Mouse (Mus musculus) hindbrain, embryonic 14.5 days (tissue): Measurements from ENCODE around the gene Kcnc1. TPM values are rescaled to one million over a fixed set of nuclear protein-coding genes. Genes with fewer than 3 reads are reported as not detected.

ENCODE experiments used
- ATAC-seq: fragments of 200-750 bp; cut with Nextera tagmentation; 2 replicates; pipeline ENCODE4 v1.8.0; 2017; ENCODE audit warnings: moderate number of reproducible peaks, mild to moderate bottlenecking, moderate TSS enrichment, moderate library complexity; ENCODE audit not compliant: low FRiP score
- DNase-seq: peaks from one replicate; pipeline ENCODE4 v3.0.0-alpha.2; 2015; ENCODE audit warnings: low spot score
- H3K27ac ChIP-seq: fragments of 300-500 bp; sonication (generic); 2 replicates; pipeline ENCODE4 v1.5.1; 2014; ENCODE audit warnings: mild to moderate bottlenecking, moderate library complexity
- H3K27me3 ChIP-seq: fragments of 300-500 bp; sonication (generic); 2 replicates; pipeline ENCODE4 v1.6.1; 2014; ENCODE audit warnings: mild to moderate bottlenecking, low read length, mixed read lengths; ENCODE audit not compliant: control insufficient read depth, insufficient read depth
- H3K36me3 ChIP-seq: fragments of 300-500 bp; sonication (generic); replicated peaks from 2 replicates; pipeline ENCODE4 v1.6.1; 2014; ENCODE audit not compliant: control insufficient read depth, insufficient read depth
- H3K4me1 ChIP-seq: fragments of 300-500 bp; sonication (generic); replicated peaks from 2 replicates; pipeline ENCODE4 v1.6.1; 2014; ENCODE audit warnings: antibody characterized with exemption, low read length, mixed read lengths; ENCODE audit not compliant: control insufficient read depth, insufficient read depth
- H3K4me2 ChIP-seq: fragments of 300-500 bp; sonication (generic); replicated peaks from 2 replicates; pipeline ENCODE4 v1.6.1; 2014; ENCODE audit warnings: mild to moderate bottlenecking, moderate library complexity
- H3K4me3 ChIP-seq: fragments of 300-500 bp; sonication (generic); replicated peaks from 2 replicates; pipeline ENCODE4 v1.5.1; 2014; ENCODE audit warnings: mild to moderate bottlenecking, low read length
- H3K9ac ChIP-seq: fragments of 300-500 bp; sonication (generic); 2 replicates; pipeline ENCODE4 v1.6.1; 2014
- H3K9me3 ChIP-seq: fragments of 300-500 bp; sonication (generic); 2 replicates; pipeline ENCODE4 v1.6.1; 2016; ENCODE audit warnings: low read length; ENCODE audit not compliant: control insufficient read depth
- WGBS: fragments of 180-500 bp; shearing (Covaris S2); extraction: QIAGEN DNeasy Blood & Tissue Kit; methylation state at CpG from one replicate; pipeline ENCODE4 v1.1.7; 2014; 5-methylcytosine and 5-hydroxymethylcytosine counted together
- polyA plus RNA-seq: library from polyadenylated mRNA; unstranded; fragments of >200 nt; fragmentation: Nextera tagmentation; extraction: Ambion mirVana; gene quantifications from 2 replicates; pipeline ENCODE4 v1.2.1, GENCODE M21; 2014

Kcnc1 gene
- polyA plus RNA-seq, 1 experiment from 2014 or later: 16.6 TPM

GRCm38 (mm10) chr7:46473141-46473540 is 76.8 kb downstream of the Kcnc1 start:
- H3K27ac ChIP-seq: no peak overlapping the region
- no peak for ATAC-seq
- WGBS: 27% methylated on average over 9 of the region's 9 CpGs

DNA sequence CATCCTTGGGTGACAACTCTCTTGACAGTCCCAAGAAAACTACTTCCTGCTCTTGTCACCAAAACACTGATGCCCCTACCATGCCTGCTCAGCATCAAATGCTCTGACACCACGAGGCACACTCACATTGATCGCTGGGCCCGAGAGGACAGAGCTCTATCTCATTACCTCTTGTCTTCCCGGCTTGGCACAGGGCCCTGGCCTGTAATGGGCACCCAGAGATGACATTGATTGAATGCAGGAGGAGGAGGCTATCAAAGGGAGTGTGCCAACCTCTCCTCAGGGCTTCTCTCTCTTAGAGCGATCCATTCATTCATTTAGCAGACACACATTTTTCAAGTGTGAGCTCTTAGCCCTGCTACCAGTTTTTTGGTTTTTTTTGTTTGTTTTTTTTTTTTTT is 79.2 kb downstream of the Kcnc1 start:
- Histone ChIP-seq H3K27ac (no peak overlapping the region), H3K9me3 (no peaks in the 10 kb centered on the region), H3K4me1 (peaks cover 6% of the 10 kb centered on the region; the same call in 1 of the 2 replicates), H3K36me3 (no peaks in the 10 kb centered on the region), H3K4me3 (no peak overlapping the region), H3K27me3 (no peaks in the 10 kb centered on the region), H3K9ac (no peak overlapping the region), H3K4me2 (no peak overlapping the region)
- WGBS: 42% methylated on average over 5 of the region's 5 CpGs
- ATAC-seq (no peak), DNase-seq (no peak)

More at GRCm38 (mm10) chr7:46473141-46473540, 76.8 kb downstream of the Kcnc1 start:
- H3K4me3 ChIP-seq: no peak overlapping the region
- H3K36me3 ChIP-seq: no peaks in the 10 kb centered on the region
- H3K4me2 ChIP-seq: no peak overlapping the region
- H3K9me3 ChIP-seq: no peaks in the 10 kb centered on the region
- peak overlapping the region; percentile 1; the same call in 1 of the 2 replicates for H3K9ac ChIP-seq
- DNase-seq: no peak
- H3K27me3 ChIP-seq: no peaks in the 10 kb centered on the region
- H3K4me1 ChIP-seq: peaks cover 6% of the 10 kb centered on the region; the same call in 1 of the 2 replicates

- H3K27ac ChIP-seq: no peak overlapping the region
- H3K36me3 ChIP-seq: no peaks in the 10 kb centered on the region
- H3K4me1 ChIP-seq: peaks cover 6% of the 10 kb centered on the region; the same call in 1 of the 2 replicates
- WGBS: 93% methylated on average over 3 of the region's 3 CpGs
- H3K4me3 ChIP-seq: no peak overlapping the region
- ATAC-seq (no peak), DNase-seq (no peak)
- no peaks in the 10 kb centered on the region for H3K27me3 ChIP-seq
- H3K4me2 ChIP-seq: no peak overlapping the region
- H3K9ac ChIP-seq: no peak overlapping the region
- no peaks in the 10 kb centered on the region for H3K9me3 ChIP-seq
These were observed 81.2 kb downstream of the Kcnc1 start for GRCm38 (mm10) chr7:46477456-46477855.

GRCm38 (mm10) chr7:46479793-46480192 is 83.5 kb downstream of the Kcnc1 start:
- Histone ChIP-seq H3K4me2 (no peak overlapping the region), H3K4me1 (peaks cover 4% of the 10 kb centered on the region; the same call in 1 of the 2 replicates), H3K9ac (no peak overlapping the region), H3K4me3 (no peak overlapping the region), H3K9me3 (no peaks in the 10 kb centered on the region), H3K36me3 (no peaks in the 10 kb centered on the region), H3K27me3 (no peaks in the 10 kb centered on the region), H3K27ac (no peak overlapping the region)
- DNase-seq: no peak
- WGBS: 61% methylated on average over 6 of the region's 6 CpGs
- ATAC-seq: no peak

DNA sequence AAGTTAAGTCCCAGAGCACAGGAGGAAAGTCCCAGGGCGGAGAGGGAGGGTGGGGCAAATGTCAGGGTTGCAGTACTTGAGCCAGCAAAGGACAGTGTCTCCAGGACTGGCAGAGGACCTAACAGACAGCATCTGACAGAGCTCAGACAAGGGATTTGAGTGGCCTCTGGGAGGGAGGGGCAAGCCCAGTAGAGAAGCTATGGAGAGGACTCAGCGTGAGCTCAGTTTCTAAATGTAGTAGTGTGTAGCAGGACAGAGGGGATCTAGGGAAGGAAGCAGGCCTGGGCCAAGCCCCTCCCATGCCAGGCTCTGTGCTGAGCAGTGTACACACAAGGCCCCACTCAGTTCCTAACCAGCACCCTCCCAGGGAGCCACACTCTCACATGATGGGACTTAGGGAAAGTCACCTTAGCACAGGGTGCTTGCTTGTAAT is 85.8 kb downstream of the Kcnc1 start:
- Histone ChIP-seq H3K9me3 (no peaks in the 10 kb centered on the region), H3K27me3 (no peaks in the 10 kb centered on the region), H3K4me1 (peaks cover 4% of the 10 kb centered on the region; the same call in 1 of the 2 replicates), H3K4me3 (no peak overlapping the region), H3K4me2 (no peak overlapping the region), H3K36me3 (no peaks in the 10 kb centered on the region), H3K9ac (no peak overlapping the region), H3K27ac (no peak overlapping the region)
- no peak for DNase-seq
- ATAC-seq: no peak
- 95% methylated on average over 2 of the region's 2 CpGs for WGBS

DNA sequence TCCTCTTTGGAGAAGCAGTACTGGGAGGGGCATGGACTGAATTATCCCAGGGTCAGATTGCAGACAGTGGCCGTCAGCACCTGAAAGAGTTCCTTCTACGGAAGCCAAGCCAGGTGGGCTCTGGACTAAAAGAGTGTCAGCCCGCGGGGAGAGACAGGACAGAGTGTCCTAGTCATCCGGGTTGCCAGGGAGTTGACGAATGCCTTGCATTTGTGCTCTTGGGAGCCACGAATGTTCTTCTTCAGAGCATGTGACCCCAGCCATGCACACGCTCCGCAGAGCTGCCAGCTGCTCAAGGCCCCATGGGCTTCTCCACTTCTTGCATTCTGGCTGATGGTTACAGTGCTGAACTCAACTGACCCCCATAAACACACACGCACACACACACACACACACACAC is 86.8 kb downstream of the Kcnc1 start:
- DNase-seq: no peak
- ATAC-seq: no peak
- Histone ChIP-seq H3K4me2 (no peak overlapping the region), H3K27ac (no peak overlapping the region), H3K4me1 (peaks cover 4% of the 10 kb centered on the region; the same call in 1 of the 2 replicates), H3K9ac (no peak overlapping the region), H3K4me3 (no peak overlapping the region), H3K27me3 (no peaks in the 10 kb centered on the region), H3K36me3 (no peaks in the 10 kb centered on the region), H3K9me3 (no peaks in the 10 kb centered on the region)
- WGBS: 58% methylated on average over 10 of the region's 10 CpGs

GRCm38 (mm10) chr7:46484223-46484622 is 87.9 kb downstream of the Kcnc1 start:
- Histone ChIP-seq H3K4me3 (no peak overlapping the region), H3K4me1 (peaks cover 4% of the 10 kb centered on the region; the same call in 1 of the 2 replicates), H3K9ac (no peak overlapping the region), H3K27ac (no peak overlapping the region), H3K36me3 (no peaks in the 10 kb centered on the region), H3K27me3 (no peaks in the 10 kb centered on the region), H3K9me3 (no peaks in the 10 kb centered on the region), H3K4me2 (no peak overlapping the region)
- DNase-seq: no peak
- ATAC-seq: no peak
- 89% methylated on average over 6 of the region's 6 CpGs for WGBS

DNA sequence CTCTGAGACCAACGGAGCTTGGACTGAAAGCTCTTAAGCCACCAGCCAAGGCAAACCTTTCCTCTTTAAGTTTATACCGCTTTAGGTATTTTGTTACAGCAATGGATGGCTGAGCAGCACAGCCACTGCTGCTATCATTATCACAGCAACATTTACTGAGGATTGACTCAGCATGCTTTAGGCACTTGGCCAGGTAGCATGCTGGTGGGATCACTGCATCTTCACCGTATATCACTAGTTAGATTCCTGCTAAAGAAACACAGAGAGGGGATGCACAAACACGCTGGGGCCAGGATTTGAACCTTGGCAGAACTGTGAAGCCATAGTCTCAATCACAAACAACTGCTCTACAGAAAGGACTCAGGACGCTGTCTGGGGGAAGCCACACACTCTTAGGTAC is 90.5 kb downstream of the Kcnc1 start:
- H3K27me3 ChIP-seq: no peaks in the 10 kb centered on the region
- no peak for ATAC-seq
- H3K27ac ChIP-seq: no peak overlapping the region
- 80% methylated on average over 5 of the region's 5 CpGs for WGBS
- H3K4me3 ChIP-seq: no peak overlapping the region
- H3K36me3 ChIP-seq: no peaks in the 10 kb centered on the region
- H3K9ac ChIP-seq: no peak overlapping the region
- no peak overlapping the region for H3K4me2 ChIP-seq
- H3K9me3 ChIP-seq: no peaks in the 10 kb centered on the region
- no peak for DNase-seq
- H3K4me1 ChIP-seq: peaks cover 4% of the 10 kb centered on the region; the same call in 1 of the 2 replicates

- no peak for DNase-seq
- Histone ChIP-seq H3K9ac (no peak overlapping the region), H3K9me3 (no peaks in the 10 kb centered on the region), H3K4me2 (no peak overlapping the region), H3K27ac (no peak overlapping the region), H3K27me3 (no peaks in the 10 kb centered on the region), H3K36me3 (no peaks in the 10 kb centered on the region), H3K4me1 (peaks cover 4% of the 10 kb centered on the region; the same call in 1 of the 2 replicates), H3K4me3 (no peak overlapping the region)
- WGBS: 32% methylated on average over 4 of the region's 4 CpGs
- ATAC-seq: no peak
These were observed 91.1 kb downstream of the Kcnc1 start for GRCm38 (mm10) chr7:46487354-46487753.
